Mouse (Mus musculus) heart, embryonic 11.5 days (tissue): ENCODE data around the gene Nectin1. TPM values are rescaled to one million over a fixed set of nuclear protein-coding genes. Genes with fewer than 3 reads are reported as not detected.
A peak's percentile ranks its signal among the peaks of the same experiment; 100 is the strongest.

ENCODE experiments used
- ATAC-seq: fragments of 200-750 bp; cut with Nextera tagmentation; replicated peaks from 2 replicates; pipeline ENCODE4 v1.8.0; 2017; ENCODE audit warnings: moderate library complexity; ENCODE audit not compliant: insufficient number of reproducible peaks, low FRiP score, low TSS enrichment
- H3K27ac ChIP-seq: fragments of 300-500 bp; sonication (generic); 2 replicates; pipeline ENCODE4 v1.5.1; 2014; ENCODE audit warnings: mild to moderate bottlenecking, low read depth, low read length
- H3K27me3 ChIP-seq: fragments of 300-500 bp; sonication (generic); 2 replicates; pipeline ENCODE4 v1.6.1; 2014; ENCODE audit warnings: mild to moderate bottlenecking, low read length, mixed read lengths; ENCODE audit not compliant: control insufficient read depth, insufficient read depth
- H3K36me3 ChIP-seq: fragments of 300-500 bp; sonication (generic); 2 replicates; pipeline ENCODE4 v1.6.1; 2014; ENCODE audit warnings: mild to moderate bottlenecking, low read length, moderate library complexity, mixed read lengths; ENCODE audit not compliant: control insufficient read depth, insufficient read depth
- H3K4me1 ChIP-seq: fragments of 300-500 bp; sonication (generic); 2 replicates; pipeline ENCODE4 v1.6.1; 2014; ENCODE audit warnings: low read length; ENCODE audit not compliant: control insufficient read depth, insufficient read depth
- H3K4me2 ChIP-seq: fragments of 300-500 bp; sonication (generic); 2 replicates; pipeline ENCODE4 v1.6.1; 2014; ENCODE audit warnings: mild to moderate bottlenecking, moderate library complexity
- H3K4me3 ChIP-seq: fragments of 300-500 bp; sonication (generic); 2 replicates; pipeline ENCODE4 v1.5.1; 2014; ENCODE audit warnings: low read depth, low read length
- H3K9ac ChIP-seq: fragments of 300-500 bp; sonication (generic); 2 replicates; pipeline ENCODE4 v1.6.1; 2014; ENCODE audit warnings: mild to moderate bottlenecking, low read depth, low read length, moderate library complexity
- H3K9me3 ChIP-seq: fragments of 300-500 bp; sonication (generic); replicated peaks from 2 replicates; pipeline ENCODE4 v1.6.1; 2016; ENCODE audit warnings: low read length; ENCODE audit not compliant: control insufficient read depth
- WGBS: fragments of 180-500 bp; shearing (Covaris S2); extraction: QIAGEN DNeasy Blood & Tissue Kit; methylation state at CpG from one replicate; pipeline ENCODE4 v1.1.7; 2014; ENCODE audit not compliant: insufficient replicate concordance; 5-methylcytosine and 5-hydroxymethylcytosine counted together
- polyA plus RNA-seq: library from polyadenylated mRNA; unstranded; fragments of >200 nt; fragmentation: Nextera tagmentation; extraction: Ambion mirVana; gene quantifications from 2 replicates; pipeline ENCODE4 v1.2.1, GENCODE M21; 2014

The Nectin1 gene
- polyA plus RNA-seq, 1 experiment from 2014 or later, result 2.4 TPM

- WGBS, result 68% methylated on average over 3 of the region's 3 CpGs
- Histone ChIP-seq H3K4me2 (no peak overlapping the region), H3K4me1 (peaks cover 30% of the 10 kb centered on the region), H3K27ac (no peak overlapping the region), H3K27me3 (no peaks in the 10 kb centered on the region), H3K4me3 (no peak overlapping the region), H3K9me3 (no peaks in the 10 kb centered on the region), H3K9ac (no peak overlapping the region), H3K36me3 (no peaks in the 10 kb centered on the region)
- no peak for ATAC-seq
These were observed 18.2 kb downstream of the Nectin1 start for GRCm38 (mm10) chr9:43761941-43762340.

GRCm38 (mm10) chr9:43765419-43766179, 21.8 kb downstream of the Nectin1 start:
- H3K4me3 ChIP-seq, result no peak overlapping the region
- 51% methylated on average over 14 of the region's 14 CpGs for WGBS
- H3K9me3 ChIP-seq, result no peaks in the 10 kb centered on the region
- no peaks in the 10 kb centered on the region for H3K36me3 ChIP-seq
- H3K4me1 ChIP-seq, result peaks cover 22% of the 10 kb centered on the region
- H3K4me2 ChIP-seq, result peak overlapping the region; percentile 8; the same call in 1 of the 2 replicates
- no peak overlapping the region for H3K27ac ChIP-seq
- 0 out of 2 replicates have a peak, but pooled peaks have one; percentile 18 for ATAC-seq
- H3K9ac ChIP-seq, result no peak overlapping the region
- no peaks in the 10 kb centered on the region for H3K27me3 ChIP-seq

- Histone ChIP-seq H3K4me2 (no peak overlapping the region), H3K27ac (no peak overlapping the region), H3K9ac (no peak overlapping the region), H3K4me3 (no peak overlapping the region), H3K36me3 (no peaks in the 10 kb centered on the region), H3K9me3 (no peaks in the 10 kb centered on the region), H3K27me3 (no peaks in the 10 kb centered on the region), H3K4me1 (peaks cover 27% of the 10 kb centered on the region)
- no peak for ATAC-seq
- WGBS, result 13% methylated on average over 4 of the region's 4 CpGs
These were observed 25.0 kb downstream of the Nectin1 start for GRCm38 (mm10) chr9:43768779-43769178.

GRCm38 (mm10) chr9:43769228-43769627, 25.4 kb downstream of the Nectin1 start:
- H3K9me3 ChIP-seq, result no peaks in the 10 kb centered on the region
- ATAC-seq, result no peak
- 55% methylated on average over 7 of the region's 7 CpGs for WGBS

GRCm38 (mm10) chr9:43769940-43770339, 26.2 kb downstream of the Nectin1 start:
- no peak overlapping the region for H3K9ac ChIP-seq
- H3K4me3 ChIP-seq, result no peak overlapping the region
- ATAC-seq, result no peak
- H3K27ac ChIP-seq, result no peak overlapping the region
- no peaks in the 10 kb centered on the region for H3K36me3 ChIP-seq
- whole genome bisulfite sequencing, result 67% methylated on average over 4 of the region's 4 CpGs
- H3K27me3 ChIP-seq, result no peaks in the 10 kb centered on the region
- H3K4me2 ChIP-seq, result no peak overlapping the region
- peaks cover 27% of the 10 kb centered on the region for H3K4me1 ChIP-seq
- H3K9me3 ChIP-seq, result no peaks in the 10 kb centered on the region

More at GRCm38 (mm10) chr9:43769228-43769627, 25.4 kb downstream of the Nectin1 start:
- H3K4me1 ChIP-seq, result peaks cover 27% of the 10 kb centered on the region
- H3K4me3 ChIP-seq, result no peak overlapping the region
- H3K27ac ChIP-seq, result no peak overlapping the region
- H3K4me2 ChIP-seq, result no peak overlapping the region
- no peaks in the 10 kb centered on the region for H3K36me3 ChIP-seq
- no peak overlapping the region for H3K9ac ChIP-seq
- no peaks in the 10 kb centered on the region for H3K27me3 ChIP-seq

- Histone ChIP-seq H3K36me3 (no peaks in the 10 kb centered on the region), H3K4me2 (no peak overlapping the region), H3K4me1 (peaks cover 20% of the 10 kb centered on the region), H3K4me3 (no peak overlapping the region), H3K9me3 (no peaks in the 10 kb centered on the region), H3K9ac (no peak overlapping the region), H3K27me3 (no peaks in the 10 kb centered on the region), H3K27ac (no peak overlapping the region)
- ATAC-seq, result no peak
- WGBS, result 59% methylated on average over 1 of the region's 1 CpGs
These were observed 27.3 kb downstream of the Nectin1 start for GRCm38 (mm10) chr9:43771041-43771440.

GRCm38 (mm10) chr9:43772460-43772859, 28.7 kb downstream of the Nectin1 start:
- H3K9me3 ChIP-seq, result no peaks in the 10 kb centered on the region
- ATAC-seq, result no peak
- H3K9ac ChIP-seq, result no peak overlapping the region
- peaks cover 18% of the 10 kb centered on the region for H3K4me1 ChIP-seq
- H3K4me3 ChIP-seq, result no peak overlapping the region
- no peak overlapping the region for H3K4me2 ChIP-seq
- no peak overlapping the region for H3K27ac ChIP-seq
- H3K27me3 ChIP-seq, result no peaks in the 10 kb centered on the region
- 79% methylated on average over 6 of the region's 6 CpGs for WGBS
- H3K36me3 ChIP-seq, result no peaks in the 10 kb centered on the region

GRCm38 (mm10) chr9:43773521-43773920, 29.7 kb downstream of the Nectin1 start:
- H3K4me3 ChIP-seq, result no peak overlapping the region
- H3K4me2 ChIP-seq, result no peak overlapping the region
- no peak overlapping the region for H3K9ac ChIP-seq
- no peaks in the 10 kb centered on the region for H3K9me3 ChIP-seq
- H3K27me3 ChIP-seq, result no peaks in the 10 kb centered on the region
- ATAC-seq, result no peak
- 62% methylated on average over 2 of the region's 2 CpGs for WGBS
- peaks cover 20% of the 10 kb centered on the region for H3K4me1 ChIP-seq
- no peaks in the 10 kb centered on the region for H3K36me3 ChIP-seq
- H3K27ac ChIP-seq, result no peak overlapping the region

GRCm38 (mm10) chr9:43774427-43774826, 30.6 kb downstream of the Nectin1 start:
- H3K4me3 ChIP-seq, result no peak overlapping the region
- H3K27me3 ChIP-seq, result no peaks in the 10 kb centered on the region
- peaks cover 11% of the 10 kb centered on the region for H3K4me1 ChIP-seq
- H3K36me3 ChIP-seq, result no peaks in the 10 kb centered on the region
- no peaks in the 10 kb centered on the region for H3K9me3 ChIP-seq
- ATAC-seq, result no peak
- H3K27ac ChIP-seq, result no peak overlapping the region
- H3K9ac ChIP-seq, result no peak overlapping the region
- WGBS, result 74% methylated on average over 5 of the region's 5 CpGs
- H3K4me2 ChIP-seq, result no peak overlapping the region
